Mouse (Mus musculus) midbrain, embryonic 16.5 days (tissue): ENCODE measurements around the gene Gm20388. TPM values are rescaled to one million over a fixed set of nuclear protein-coding genes. Genes with fewer than 3 reads are reported as not detected.
A peak's percentile ranks its signal among the peaks of the same experiment; 100 is the strongest.

Experiments
- ATAC-seq: fragments of 200-750 bp; cut with Nextera tagmentation; 2 replicates; pipeline ENCODE4 v1.8.0; 2017; ENCODE audit warnings: moderate TSS enrichment
- H3K27ac ChIP-seq: fragments of 300-500 bp; sonication (generic); 2 replicates; pipeline ENCODE4 v1.5.1; 2014; ENCODE audit warnings: mild to moderate bottlenecking, low read length, mixed read lengths
- H3K27me3 ChIP-seq: fragments of 300-500 bp; sonication (generic); 2 replicates; pipeline ENCODE4 v1.6.1; 2014; ENCODE audit warnings: low read depth, low read length, mixed read lengths; ENCODE audit not compliant: control insufficient read depth, insufficient read depth
- H3K36me3 ChIP-seq: fragments of 300-500 bp; sonication (generic); 2 replicates; pipeline ENCODE4 v1.6.1; 2014; ENCODE audit warnings: mild to moderate bottlenecking, low read length, moderate library complexity, mixed read lengths; ENCODE audit not compliant: control insufficient read depth, insufficient read depth
- H3K4me1 ChIP-seq: fragments of 300-500 bp; sonication (generic); 2 replicates; pipeline ENCODE4 v1.6.1; 2014; ENCODE audit warnings: mild to moderate bottlenecking, low read length, mixed read lengths; ENCODE audit not compliant: control insufficient read depth, insufficient read depth
- H3K4me2 ChIP-seq: fragments of 300-500 bp; sonication (generic); 2 replicates; pipeline ENCODE4 v1.6.1; 2014; ENCODE audit warnings: mild to moderate bottlenecking, low read length, mixed read lengths
- H3K4me3 ChIP-seq: fragments of 300-500 bp; sonication (generic); 2 replicates; pipeline ENCODE4 v1.5.1; 2014; ENCODE audit warnings: low read depth, mild to moderate bottlenecking, low read length, moderate library complexity, mixed read lengths
- H3K9ac ChIP-seq: fragments of 300-500 bp; sonication (generic); 2 replicates; pipeline ENCODE4 v1.6.1; 2014; ENCODE audit warnings: low read depth, low read length, mixed read lengths
- H3K9me3 ChIP-seq: fragments of 300-500 bp; sonication (generic); replicated peaks from 2 replicates; pipeline ENCODE4 v1.6.1; 2014; ENCODE audit warnings: mild to moderate bottlenecking, low read length, mixed read lengths; ENCODE audit not compliant: control insufficient read depth, poor library complexity, severe bottlenecking
- WGBS: fragments of 180-500 bp; shearing (Covaris S2); extraction: QIAGEN DNeasy Blood & Tissue Kit; methylation state at CpG from one replicate; pipeline ENCODE4 v1.1.7; 2014; 5-methylcytosine and 5-hydroxymethylcytosine counted together
- polyA plus RNA-seq: library from polyadenylated mRNA; unstranded; fragments of >200 nt; fragmentation: Nextera tagmentation; extraction: Ambion mirVana; gene quantifications from 2 replicates; pipeline ENCODE4 v1.2.1, GENCODE M21; 2015

Gene Gm20388
- polyA plus RNA-seq, 1 experiment from 2014 or later, result 7.5 TPM

DNA sequence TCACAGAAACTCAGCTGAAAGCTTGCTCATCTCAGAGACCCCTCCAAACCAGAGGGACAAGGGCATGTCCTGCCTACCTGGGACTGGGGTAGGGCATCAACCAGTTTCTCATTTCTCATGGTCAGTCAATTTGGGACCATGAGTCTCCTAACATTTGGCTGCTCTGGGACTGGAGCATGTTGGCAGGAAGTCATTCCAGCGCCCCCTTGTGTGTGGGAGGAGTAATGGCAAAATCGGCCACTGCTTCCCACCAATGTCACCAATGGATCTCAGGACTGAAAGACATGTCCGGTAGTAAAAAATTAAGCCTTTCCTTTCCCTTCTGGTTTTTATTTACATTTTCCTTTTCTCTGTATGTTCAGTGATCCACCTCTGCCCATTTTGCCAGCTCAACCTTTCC lies 1318.3 kb downstream of the Gm20388 start:
- Histone ChIP-seq H3K27ac (no peak overlapping the region), H3K4me2 (no peak overlapping the region), H3K27me3 (no peaks in the 10 kb centered on the region), H3K4me3 (no peak overlapping the region), H3K9me3 (no peaks in the 10 kb centered on the region), H3K9ac (no peak overlapping the region), H3K36me3 (no peaks in the 10 kb centered on the region), H3K4me1 (no peaks in the 10 kb centered on the region)
- 73% methylated on average over 3 of the region's 3 CpGs for WGBS
- ATAC-seq, result no peak

DNA sequence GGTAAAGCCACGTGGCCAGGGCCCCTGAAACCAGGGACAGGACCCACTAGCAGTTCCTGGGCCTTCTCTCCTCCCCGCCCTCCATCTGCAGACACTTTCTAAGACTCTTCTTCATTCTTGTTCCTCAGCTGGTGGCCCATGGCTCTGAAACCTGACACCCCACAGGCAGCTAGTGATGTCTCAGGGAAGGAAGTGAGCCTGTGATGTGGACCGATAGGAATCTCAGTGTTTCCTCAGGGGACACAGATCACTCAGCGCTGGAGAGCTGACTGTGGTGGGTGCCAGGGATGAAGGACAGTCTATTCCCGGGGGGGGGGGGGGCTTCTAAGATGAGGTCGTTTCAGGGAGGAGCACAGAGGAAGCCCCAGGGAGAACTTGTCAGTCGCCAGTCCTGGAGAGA lies 1318.9 kb downstream of the Gm20388 start:
- Histone ChIP-seq H3K4me1 (no peaks in the 10 kb centered on the region), H3K4me2 (no peak overlapping the region), H3K9ac (no peak overlapping the region), H3K9me3 (no peaks in the 10 kb centered on the region), H3K27ac (no peak overlapping the region), H3K36me3 (no peaks in the 10 kb centered on the region), H3K4me3 (no peak overlapping the region), H3K27me3 (no peaks in the 10 kb centered on the region)
- WGBS, result 49% methylated on average over 7 of the region's 7 CpGs
- ATAC-seq, result no peak

DNA sequence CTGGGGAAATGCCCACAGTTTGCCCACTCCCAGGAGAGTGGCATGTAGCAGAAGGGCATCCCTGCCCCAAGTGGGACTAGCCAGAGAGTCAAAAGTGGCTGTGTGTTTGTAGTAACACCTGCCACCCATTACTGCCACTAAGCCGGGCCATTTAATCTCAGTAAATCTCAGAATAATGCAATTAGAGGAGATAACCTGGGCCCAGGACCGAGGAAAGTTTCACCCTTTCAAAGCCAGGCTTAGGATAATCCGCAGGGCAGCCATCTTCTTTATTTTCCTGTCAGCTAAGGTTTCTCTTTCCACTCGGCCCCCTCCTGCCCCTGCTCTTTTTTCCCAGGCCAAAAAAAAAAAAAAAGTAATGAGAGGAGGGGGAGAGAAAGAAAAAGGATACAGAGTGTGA lies 1322.6 kb downstream of the Gm20388 start:
- WGBS, result 18% methylated on average over 4 of the region's 4 CpGs
- Histone ChIP-seq H3K27me3 (no peaks in the 10 kb centered on the region), H3K9me3 (no peaks in the 10 kb centered on the region), H3K27ac (no peak overlapping the region), H3K4me3 (no peak overlapping the region), H3K4me1 (no peaks in the 10 kb centered on the region), H3K9ac (no peak overlapping the region), H3K36me3 (no peaks in the 10 kb centered on the region), H3K4me2 (no peak overlapping the region)
- ATAC-seq, result no peak

DNA sequence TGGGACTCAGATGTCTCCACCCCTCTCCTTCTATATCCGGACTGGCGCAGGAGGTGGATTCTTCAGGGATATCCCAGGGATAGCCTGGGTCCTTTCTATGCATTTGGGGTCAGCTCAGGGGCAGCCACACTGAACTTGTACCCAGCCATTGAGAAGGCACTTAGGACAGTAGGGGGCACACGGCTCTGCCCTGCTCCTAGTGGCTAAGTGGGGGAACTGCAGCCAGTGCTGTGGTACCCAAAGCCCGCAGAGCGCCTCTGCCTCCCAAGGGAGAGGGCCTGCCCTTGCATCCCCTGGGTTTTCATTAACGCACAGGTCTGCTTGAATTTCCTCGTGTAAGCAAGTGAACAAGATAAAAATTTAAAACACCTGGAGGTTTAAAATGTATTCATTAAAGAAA lies 1324.3 kb downstream of the Gm20388 start:
- Histone ChIP-seq H3K27me3 (no peaks in the 10 kb centered on the region), H3K4me1 (no peaks in the 10 kb centered on the region), H3K36me3 (no peaks in the 10 kb centered on the region), H3K9me3 (no peaks in the 10 kb centered on the region), H3K4me2 (no peak overlapping the region), H3K4me3 (no peak overlapping the region), H3K27ac (no peak overlapping the region), H3K9ac (no peak overlapping the region)
- WGBS, result 59% methylated on average over 7 of the region's 7 CpGs
- no peak for ATAC-seq

DNA sequence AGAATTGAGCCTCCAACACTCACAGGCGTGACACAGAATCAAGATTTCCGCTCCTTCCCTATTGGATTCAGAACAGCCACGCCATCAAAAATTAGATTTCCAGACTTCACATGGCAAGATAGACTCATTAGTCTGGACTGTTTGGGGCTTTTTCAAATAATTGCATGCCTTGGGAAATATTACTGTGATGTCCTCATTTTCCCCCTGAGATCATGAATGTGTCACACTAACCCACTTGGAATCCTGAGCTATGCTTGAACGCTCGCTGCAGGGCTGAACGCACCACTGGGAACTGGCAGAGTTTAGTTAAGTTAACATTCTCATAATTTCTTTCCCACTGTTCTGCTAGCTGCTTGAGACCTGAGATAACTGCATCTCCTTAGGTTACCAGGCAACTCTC lies 1329.0 kb downstream of the Gm20388 start:
- Histone ChIP-seq H3K9me3 (no peaks in the 10 kb centered on the region), H3K36me3 (no peaks in the 10 kb centered on the region), H3K4me2 (no peak overlapping the region), H3K4me1 (peaks cover 10% of the 10 kb centered on the region), H3K27ac (no peak overlapping the region), H3K27me3 (no peaks in the 10 kb centered on the region; the same call in 1 of the 2 replicates), H3K9ac (no peak overlapping the region), H3K4me3 (no peak overlapping the region)
- no peak for ATAC-seq
- 63% methylated on average over 6 of the region's 6 CpGs for WGBS

DNA sequence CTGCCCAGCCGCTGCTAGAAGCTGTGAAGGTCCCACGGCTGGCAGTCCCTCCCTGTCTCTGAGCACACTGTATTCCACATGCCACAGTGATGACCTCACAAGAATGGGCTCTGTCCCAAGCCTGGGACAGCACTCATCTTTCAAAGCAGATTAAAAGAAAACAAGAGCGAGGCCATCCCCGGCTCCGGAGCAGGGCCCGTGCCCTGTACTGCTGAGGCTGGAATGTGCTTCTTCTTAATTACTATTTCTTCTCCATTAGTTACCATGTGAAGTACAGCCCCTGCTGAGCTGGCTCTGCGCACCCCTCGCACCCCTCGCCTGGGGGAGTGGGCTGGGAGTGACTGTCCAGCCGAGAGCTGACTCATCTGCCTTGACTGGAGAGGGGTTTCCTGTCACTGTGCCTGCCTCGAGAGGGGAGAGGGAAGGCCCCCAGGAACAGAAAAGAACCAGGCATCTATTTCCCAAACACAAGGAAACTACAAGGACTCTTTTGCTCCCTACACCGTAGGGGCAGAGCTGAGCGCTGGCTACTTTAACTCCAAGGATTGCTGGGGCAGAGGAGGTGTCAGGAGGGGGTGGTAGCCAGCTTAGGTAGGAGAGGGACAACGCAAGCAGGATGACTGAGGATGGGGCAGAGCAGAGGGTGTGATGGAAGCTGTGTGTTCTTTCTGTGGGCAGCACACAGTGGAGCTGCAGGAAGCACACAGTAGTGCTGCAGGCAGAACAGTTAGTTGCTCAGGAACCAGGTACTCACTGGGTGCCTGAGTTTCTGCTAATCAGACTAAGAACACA lies 1331.3 kb downstream of the Gm20388 start:
- H3K4me2 ChIP-seq, result no peak overlapping the region
- ATAC-seq, result peak; percentile 48; the same call in 1 of the 2 replicates
- no peaks in the 10 kb centered on the region; the same call in 1 of the 2 replicates for H3K27me3 ChIP-seq
- no peaks in the 10 kb centered on the region for H3K36me3 ChIP-seq
- 6% methylated on average over 14 of the region's 14 CpGs for WGBS
- peaks cover 10% of the 10 kb centered on the region for H3K4me1 ChIP-seq
- H3K9ac ChIP-seq, result no peak overlapping the region
- no peak overlapping the region for H3K27ac ChIP-seq
- H3K9me3 ChIP-seq, result no peaks in the 10 kb centered on the region
- H3K4me3 ChIP-seq, result no peak overlapping the region

DNA sequence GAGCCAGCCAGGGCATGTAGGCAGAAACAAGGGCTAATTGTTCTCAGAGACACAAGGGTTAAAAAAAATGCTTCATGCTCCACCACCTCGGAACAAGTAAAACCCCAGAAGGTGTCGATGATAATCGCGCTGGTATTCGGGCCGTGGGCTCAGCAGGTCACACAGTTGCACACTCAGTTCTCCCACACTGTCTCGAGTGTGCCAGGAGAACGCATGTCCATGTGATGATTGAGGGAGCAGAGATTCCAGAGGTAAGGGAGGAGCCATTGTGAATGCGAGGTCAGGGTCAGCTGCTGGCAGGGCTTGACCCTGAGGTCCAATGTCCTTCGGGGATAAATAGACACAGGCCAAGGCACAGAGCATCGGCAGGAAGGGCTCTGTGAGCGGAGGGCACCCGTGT lies 1332.0 kb downstream of the Gm20388 start:
- Histone ChIP-seq H3K9me3 (no peaks in the 10 kb centered on the region), H3K27ac (no peak overlapping the region), H3K36me3 (no peaks in the 10 kb centered on the region), H3K4me2 (no peak overlapping the region), H3K27me3 (no peaks in the 10 kb centered on the region; the same call in 1 of the 2 replicates), H3K9ac (no peak overlapping the region), H3K4me1 (peaks cover 10% of the 10 kb centered on the region), H3K4me3 (no peak overlapping the region)
- 6% methylated on average over 13 of the region's 13 CpGs for WGBS
- ATAC-seq, result no peak

DNA sequence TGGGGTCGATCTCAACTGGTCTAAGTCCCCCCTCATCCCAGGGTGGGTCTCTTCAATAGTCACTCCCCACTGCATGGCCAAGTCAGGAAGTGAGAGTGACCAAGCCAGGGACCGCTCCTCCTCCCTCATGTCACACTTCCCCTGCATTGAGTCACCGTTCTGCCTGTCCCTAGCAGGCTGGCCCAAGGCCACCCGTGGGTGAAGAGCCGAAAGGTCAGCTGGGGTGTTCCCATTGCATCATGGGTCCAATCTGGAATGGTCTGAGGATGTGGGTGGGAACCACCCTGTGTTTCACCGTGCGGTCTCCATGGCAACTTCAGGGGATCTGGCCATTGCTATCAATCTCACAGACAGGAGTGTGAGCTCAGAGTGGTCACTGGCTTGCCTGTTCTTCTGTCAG lies 1338.2 kb downstream of the Gm20388 start:
- Histone ChIP-seq H3K36me3 (no peaks in the 10 kb centered on the region), H3K9ac (no peak overlapping the region), H3K27me3 (no peaks in the 10 kb centered on the region), H3K4me1 (no peaks in the 10 kb centered on the region), H3K27ac (no peak overlapping the region), H3K4me3 (no peak overlapping the region), H3K4me2 (no peak overlapping the region), H3K9me3 (no peaks in the 10 kb centered on the region)
- WGBS, result 80% methylated on average over 7 of the region's 7 CpGs
- ATAC-seq, result no peak

DNA sequence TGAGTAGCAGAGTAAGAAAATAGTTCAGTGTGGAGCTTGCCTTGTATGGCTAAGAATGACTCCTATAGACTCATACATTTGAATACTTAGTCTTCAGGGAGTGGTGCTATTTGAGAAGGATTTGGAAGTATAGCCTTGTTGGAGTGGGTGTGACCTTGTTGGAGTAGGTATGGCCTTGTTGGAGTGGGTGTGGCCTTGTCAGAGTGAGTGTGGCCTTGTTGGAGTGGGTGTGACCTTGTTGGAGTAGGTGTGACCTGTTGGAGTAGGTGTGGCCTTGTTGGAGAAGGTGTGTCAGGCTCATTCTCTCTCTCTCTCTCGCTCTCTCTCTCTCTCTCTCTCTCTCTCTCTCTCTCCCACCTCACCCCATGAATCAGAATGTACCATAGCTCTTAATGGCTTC lies 1338.8 kb downstream of the Gm20388 start:
- WGBS, result 80% methylated on average over 1 of the region's 1 CpGs
- H3K4me1 ChIP-seq, result no peaks in the 10 kb centered on the region
- no peaks in the 10 kb centered on the region for H3K27me3 ChIP-seq
- H3K36me3 ChIP-seq, result no peaks in the 10 kb centered on the region
- no peak overlapping the region for H3K27ac ChIP-seq
- no peak for ATAC-seq
- H3K9me3 ChIP-seq, result no peaks in the 10 kb centered on the region
- H3K9ac ChIP-seq, result no peak overlapping the region
- H3K4me3 ChIP-seq, result no peak overlapping the region
- no peak overlapping the region for H3K4me2 ChIP-seq
